Mouse (Mus musculus) G1E (cell line): Measurements from ENCODE around the gene Cmc1.

Source experiments
- CTCF ChIP-seq: IDR thresholded peaks from 2 replicates; pipeline ENCODE4 v1.5.1; 2012; ENCODE audit warnings: low read depth, low read length, inconsistent platforms, mixed read lengths
- GATA1 ChIP-seq: IDR thresholded peaks from 2 replicates; pipeline ENCODE4 v1.6.1; 2012; ENCODE audit warnings: borderline replicate concordance, low read length, inconsistent platforms, mixed read lengths
- GATA2 ChIP-seq: IDR thresholded peaks from 2 replicates; pipeline ENCODE4 v1.6.1; 2012; ENCODE audit warnings: low read depth, low read length, inconsistent platforms, borderline replicate concordance

DNA sequence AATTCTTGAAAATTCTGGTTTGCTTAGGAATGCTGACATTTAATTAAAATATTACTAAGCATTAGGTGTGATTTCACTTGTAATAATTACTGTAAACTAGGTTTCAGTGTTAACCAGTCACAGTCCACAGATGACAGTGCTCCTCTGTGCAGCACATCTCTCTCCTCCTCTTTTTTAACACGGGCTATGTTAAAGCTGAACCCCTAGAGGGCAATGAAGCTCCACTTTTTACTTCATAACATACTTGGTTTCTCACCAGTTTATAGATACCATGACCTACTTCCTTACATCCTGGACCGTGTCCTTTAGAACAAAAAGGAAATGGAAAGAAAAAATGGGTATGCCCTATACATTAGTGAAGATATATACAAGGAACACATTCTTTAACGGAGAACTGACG, 50.6 kb downstream of the Cmc1 start:
- no peak for TF ChIP-seq CTCF
- no peak for TF ChIP-seq GATA2
- TF ChIP-seq GATA1: no peak
